Mouse (Mus musculus) G1E (cell line): ENCODE measurements around the gene Psg19.

Experiments
- CTCF ChIP-seq: IDR thresholded peaks from 2 replicates; pipeline ENCODE4 v1.5.1; 2012; ENCODE audit warnings: low read depth, low read length, inconsistent platforms, mixed read lengths
- GATA1 ChIP-seq: IDR thresholded peaks from 2 replicates; pipeline ENCODE4 v1.6.1; 2012; ENCODE audit warnings: borderline replicate concordance, low read length, inconsistent platforms, mixed read lengths
- GATA2 ChIP-seq: IDR thresholded peaks from 2 replicates; pipeline ENCODE4 v1.6.1; 2012; ENCODE audit warnings: low read depth, low read length, inconsistent platforms, borderline replicate concordance
- POLR2AphosphoS5 ChIP-seq: IDR thresholded peaks from 2 replicates; pipeline ENCODE4 v1.6.1; 2012; ENCODE audit warnings: low read depth, low read length, inconsistent platforms; ENCODE audit not compliant: insufficient replicate concordance

GRCm38 (mm10) chr7:18748994-18749895, 49.1 kb downstream of the Psg19 start:
- TF ChIP-seq CTCF (no peak), GATA1 (no peak), GATA2 (no peak), POLR2AphosphoS5 (no peak)
